Comparison of ENCODE assay signal across 8 mouse cellular contexts in the genomic region with DNA sequence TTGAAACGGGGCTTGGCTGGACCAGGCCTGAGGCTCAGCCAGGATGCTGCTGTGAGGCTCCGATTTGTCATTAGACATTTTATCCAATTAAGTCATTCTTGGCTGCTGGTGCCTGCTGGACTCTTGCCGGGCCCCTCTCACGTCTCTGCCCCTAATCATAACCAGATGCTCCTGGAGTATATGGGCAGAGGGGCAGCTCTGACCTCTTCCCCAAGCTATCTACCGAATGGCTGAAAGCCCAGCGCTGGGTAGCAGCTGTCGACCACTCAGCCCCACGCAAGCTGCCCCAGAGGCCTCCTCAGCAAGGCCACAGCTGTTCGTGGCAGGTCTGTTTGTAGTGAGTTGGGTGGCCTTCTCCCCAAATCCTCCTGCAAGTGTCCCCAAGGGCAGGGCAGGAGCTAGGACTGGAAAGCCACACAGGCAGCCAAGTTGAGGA. TPM values are rescaled to one million over a fixed set of nuclear protein-coding genes. Genes with fewer than 3 reads are reported as not detected.
A peak's percentile ranks its signal among the peaks of the same experiment; 100 is the strongest.
DNase-seq lines count a peak whose midpoint lies in the region; ATAC-seq lines count a peak whose summit lies in the region.
"Had no signal": no experiment of that assay in that cellular context is flagged by ENCODE, and none has a peak within 500 bp of the region (broad histone marks: within the 10 kb centered on the region; RNA-seq: fewer than 3 reads in every experiment).

No protein-coding gene starts in this region.

- no peak overlapping the region for H3K9ac ChIP-seq in embryonic facial prominence, embryonic 11.5 days (replicated peaks; ENCODE audit: low read length)
- H3K9ac ChIP-seq in neural tube, embryonic 13.5 days = no peak overlapping the region
- no peak overlapping the region for H3K9ac ChIP-seq in forebrain, embryonic 16.5 days (replicated peaks; ENCODE audit: low read depth, low read length)

- H3K27ac ChIP-seq in embryonic facial prominence, embryonic 11.5 days (replicated peaks; ENCODE audit: low read depth, low read length) = no peak overlapping the region
- 0 out of 2 replicates have a peak overlapping the region, but pooled peaks have one; percentile 2 for H3K27ac ChIP-seq in neural tube, embryonic 13.5 days (replicated peaks)
- H3K27ac ChIP-seq in forebrain, embryonic 16.5 days (ENCODE audit: low read length) = no peak overlapping the region

- peaks cover 8% of the 10 kb centered on the region for H3K27me3 ChIP-seq in embryonic facial prominence, embryonic 11.5 days (ENCODE audit: control insufficient read depth, insufficient read depth, low read length)
- peaks cover 17% of the 10 kb centered on the region for H3K27me3 ChIP-seq in neural tube, embryonic 13.5 days
- peaks cover 13% of the 10 kb centered on the region for H3K27me3 ChIP-seq in forebrain, embryonic 16.5 days (replicated peaks; ENCODE audit: control insufficient read depth, insufficient read depth, low read length)

- no peak overlapping the region for H3K4me3 ChIP-seq in embryonic facial prominence, embryonic 11.5 days (ENCODE audit: low read depth, low read length)
- no peak overlapping the region for H3K4me3 ChIP-seq in neural tube, embryonic 13.5 days
- no peak overlapping the region for H3K4me3 ChIP-seq in forebrain, embryonic 16.5 days (replicated peaks; ENCODE audit: low read length)

- WGBS in embryonic facial prominence, embryonic 11.5 days = 25% methylated on average over 9 of the region's 9 CpGs
- 42% methylated on average over 9 of the region's 9 CpGs for WGBS in neural tube, embryonic 13.5 days
- 67% methylated on average over 9 of the region's 9 CpGs for WGBS in forebrain, embryonic 16.5 days

- DNase-seq in ovary, postnatal 10 days (ENCODE audit: low spot score) = peak; percentile 32
- no peak for DNase-seq in ovary, adult 18-20 months (ENCODE audit: low spot score)
- DNase-seq in embryonic facial prominence, embryonic 11.5 days (ENCODE audit: low spot score) = peak; percentile 59
- peak; percentile 79 to 87 for DNase-seq in heart, adult 9 months (ENCODE audit: low spot score in 2 of 2)
- DNase-seq in frontal cortex, adult 2 months (ENCODE audit: extremely low spot score in 1 of 2, low spot score in 1 of 2) = no peak
- DNase-seq: cerebellum, adult 18-20 months had no signal

- no peak for ATAC-seq in embryonic facial prominence, embryonic 11.5 days (replicated peaks; ENCODE audit: insufficient number of reproducible peaks, low FRiP score, low TSS enrichment, low read depth)
- ATAC-seq in neural tube, embryonic 13.5 days (ENCODE audit: low read depth) = no peak
- no peak for ATAC-seq in forebrain, embryonic 16.5 days

- H3K36me3 ChIP-seq in embryonic facial prominence, embryonic 11.5 days (replicated peaks; ENCODE audit: control insufficient read depth, insufficient read depth, low read depth, low read length) = no peaks in the 10 kb centered on the region
- no peaks in the 10 kb centered on the region for H3K36me3 ChIP-seq in neural tube, embryonic 13.5 days
- no peaks in the 10 kb centered on the region for H3K36me3 ChIP-seq in forebrain, embryonic 16.5 days (ENCODE audit: control insufficient read depth, insufficient read depth)

- no peaks in the 10 kb centered on the region for H3K9me3 ChIP-seq in embryonic facial prominence, embryonic 11.5 days (replicated peaks; ENCODE audit: control insufficient read depth, low read length)
- no peaks in the 10 kb centered on the region for H3K9me3 ChIP-seq in neural tube, embryonic 13.5 days
- no peaks in the 10 kb centered on the region for H3K9me3 ChIP-seq in forebrain, embryonic 16.5 days (ENCODE audit: control insufficient read depth, low read length)

- H3K4me1 ChIP-seq in embryonic facial prominence, embryonic 11.5 days (ENCODE audit: control insufficient read depth, insufficient read depth, low read length) = no peaks in the 10 kb centered on the region; the same call in 1 of the 2 replicates
- 0 out of 2 replicates have a peak, but pooled peaks cover 6% of the 10 kb centered on the region for H3K4me1 ChIP-seq in neural tube, embryonic 13.5 days (replicated peaks)
- no peaks in the 10 kb centered on the region for H3K4me1 ChIP-seq in forebrain, embryonic 16.5 days (replicated peaks; ENCODE audit: control insufficient read depth, insufficient read depth, low read length)

- no peak overlapping the region for H3K4me2 ChIP-seq in embryonic facial prominence, embryonic 11.5 days (ENCODE audit: low read depth, low read length)
- no peak overlapping the region for H3K4me2 ChIP-seq in neural tube, embryonic 13.5 days
- H3K4me2 ChIP-seq in forebrain, embryonic 16.5 days (ENCODE audit: low read length) = no peak overlapping the region

RNA-seq across cellular contexts. Expression of a gene that starts 5.7 kb away (rescaled TPM):
- polyA plus RNA-seq in embryonic facial prominence, embryonic 11.5 days (2014; fragmentation: Nextera tagmentation; extraction: Ambion mirVana) = 0.11 and 0.17 TPM in 2 replicates
- polyA plus RNA-seq in neural tube, embryonic 13.5 days (2015; fragmentation: Nextera tagmentation; extraction: Ambion mirVana) = 0.71 and 0.74 TPM in 2 replicates
- 11.1 and 11.4 TPM in 2 replicates for polyA plus RNA-seq in frontal cortex, adult 2 months (2012; rRNA removed)
- 0.72 and 0.96 TPM in 2 replicates for polyA plus RNA-seq in forebrain, embryonic 16.5 days (2015; fragmentation: Nextera tagmentation; extraction: Ambion mirVana)

RNA-seq across cellular contexts. Expression of a gene that starts 15.4 kb away (rescaled TPM):
- polyA plus RNA-seq in embryonic facial prominence, embryonic 11.5 days (2014; fragmentation: Nextera tagmentation; extraction: Ambion mirVana) = 4.6 and 5.7 TPM in 2 replicates
- 5.9 and 8.4 TPM in 2 replicates for polyA plus RNA-seq in neural tube, embryonic 13.5 days (2015; fragmentation: Nextera tagmentation; extraction: Ambion mirVana)
- polyA plus RNA-seq in frontal cortex, adult 2 months (2012; rRNA removed) = 3.2 and 3.4 TPM in 2 replicates
- 4.6 and 6.4 TPM in 2 replicates for polyA plus RNA-seq in forebrain, embryonic 16.5 days (2015; fragmentation: Nextera tagmentation; extraction: Ambion mirVana)

RNA-seq across cellular contexts. Expression of a gene that starts 42.3 kb away (rescaled TPM):
- polyA plus RNA-seq in embryonic facial prominence, embryonic 11.5 days (2014; fragmentation: Nextera tagmentation; extraction: Ambion mirVana) = 6.5 and 6.6 TPM in 2 replicates
- polyA plus RNA-seq in neural tube, embryonic 13.5 days (2015; fragmentation: Nextera tagmentation; extraction: Ambion mirVana) = 50.0 and 52.1 TPM in 2 replicates
- 99.8 and 103 TPM in 2 replicates for polyA plus RNA-seq in frontal cortex, adult 2 months (2012; rRNA removed)
- polyA plus RNA-seq in forebrain, embryonic 16.5 days (2015; fragmentation: Nextera tagmentation; extraction: Ambion mirVana) = 39.0 and 52.1 TPM in 2 replicates

RNA-seq across cellular contexts. Expression of a gene that starts 46.0 kb away (rescaled TPM):
- 1,089 and 1,111 TPM in 2 replicates for polyA plus RNA-seq in embryonic facial prominence, embryonic 11.5 days (2014; fragmentation: Nextera tagmentation; extraction: Ambion mirVana)
- polyA plus RNA-seq in neural tube, embryonic 13.5 days (2015; fragmentation: Nextera tagmentation; extraction: Ambion mirVana) = 660 and 722 TPM in 2 replicates
- 918 and 950 TPM in 2 replicates for polyA plus RNA-seq in frontal cortex, adult 2 months (2012; rRNA removed)
- 652 and 659 TPM in 2 replicates for polyA plus RNA-seq in forebrain, embryonic 16.5 days (2015; fragmentation: Nextera tagmentation; extraction: Ambion mirVana)

Comparison
In these comparisons a context has a peak if more than half of its experiments do, and no peak if none do; other contexts are left out.
1. DNase-seq: peak in ovary, postnatal 10 days (single experiment), embryonic facial prominence, embryonic 11.5 days (single experiment) and heart, adult 9 months (2 of 2); none in ovary, adult 18-20 months (single experiment) and frontal cortex, adult 2 months (0 of 2).